ENCODE assay signal across 8 mouse cellular contexts in genomic region chr8:111625694-111626527, GRCm38 (mm10). TPM values are rescaled to one million over a fixed set of nuclear protein-coding genes. Genes with fewer than 3 reads are reported as not detected.
A peak's percentile ranks its signal among the peaks of the same experiment; 100 is the strongest.
DNase-seq lines count a peak whose midpoint lies in the region; ATAC-seq and TF ChIP-seq lines count a peak whose summit lies in the region.

No protein-coding gene starts in this region.

- 40% methylated on average over 6 of the region's 6 CpGs for WGBS in hindbrain, embryonic 14.5 days
- WGBS in hindbrain, embryonic 12.5 days, result 33% methylated on average over 6 of the region's 6 CpGs

- 0 out of 2 replicates have a peak, but pooled peaks cover 7% of the 10 kb centered on the region for H3K4me1 ChIP-seq in hindbrain, embryonic 14.5 days (replicated peaks; ENCODE audit: control insufficient read depth, insufficient read depth, low read length)
- peaks cover 9% of the 10 kb centered on the region for H3K4me1 ChIP-seq in hindbrain, embryonic 12.5 days

- DNase-seq in hindbrain, embryonic 14.5 days (ENCODE audit: low spot score), result peak; percentile 79
- DNase-seq in heart, adult 18-20 months, result peak; percentile 76 to 90
- peak in 1 of 2 experiments; percentile 72 for DNase-seq in layer of hippocampus, adult 2 months (ENCODE audit: low spot score in 2 of 2)
- peak; percentile 88 for DNase-seq in lung, postnatal 36 days
- peak; percentile 52 to 70 for DNase-seq in spleen, postnatal 36 days (ENCODE audit: low spot score in 2 of 2)

- TF ChIP-seq CTCF in layer of hippocampus, adult 2 months (conservative IDR thresholded peaks at IDR 0.05), result peak; percentile 91

- H3K9ac ChIP-seq in hindbrain, embryonic 14.5 days, result no peak overlapping the region
- no peak overlapping the region for H3K9ac ChIP-seq in hindbrain, embryonic 12.5 days

- H3K4me3 ChIP-seq in hindbrain, embryonic 14.5 days (replicated peaks; ENCODE audit: low read length), result no peak overlapping the region
- no peak overlapping the region for H3K4me3 ChIP-seq in hindbrain, embryonic 12.5 days
- H3K4me3 ChIP-seq in layer of hippocampus, adult 2 months, result no peak overlapping the region

- H3K36me3 ChIP-seq in hindbrain, embryonic 14.5 days (replicated peaks; ENCODE audit: control insufficient read depth, insufficient read depth), result peaks cover 35% of the 10 kb centered on the region
- H3K36me3 ChIP-seq in hindbrain, embryonic 12.5 days, result peaks cover 29% of the 10 kb centered on the region; the same call in 1 of the 2 replicates

- no peak for ATAC-seq in hindbrain, embryonic 14.5 days (ENCODE audit: low FRiP score)
- ATAC-seq in hindbrain, embryonic 12.5 days (ENCODE audit: low FRiP score), result no peak
- peak; percentile 59 for ATAC-seq in activated CD4-positive, CD25-positive, alpha-beta regulatory T cell, adult 4 months
- ATAC-seq in common myeloid progenitor, adult 5-6 weeks (replicated peaks; ENCODE audit: low read depth, poor library complexity, severe bottlenecking), result peak; percentile 57

- no peak overlapping the region for H3K4me2 ChIP-seq in hindbrain, embryonic 14.5 days (replicated peaks)
- H3K4me2 ChIP-seq in hindbrain, embryonic 12.5 days (replicated peaks), result no peak overlapping the region

- H3K9me3 ChIP-seq in hindbrain, embryonic 14.5 days (ENCODE audit: control insufficient read depth, low read length), result no peaks in the 10 kb centered on the region
- H3K9me3 ChIP-seq in hindbrain, embryonic 12.5 days (replicated peaks), result no peaks in the 10 kb centered on the region

- H3K27me3 ChIP-seq in hindbrain, embryonic 14.5 days (ENCODE audit: control insufficient read depth, insufficient read depth, low read length), result no peaks in the 10 kb centered on the region
- no peaks in the 10 kb centered on the region for H3K27me3 ChIP-seq in hindbrain, embryonic 12.5 days

- no peak overlapping the region for H3K27ac ChIP-seq in hindbrain, embryonic 14.5 days
- no peak overlapping the region for H3K27ac ChIP-seq in hindbrain, embryonic 12.5 days
- peak overlapping the region; percentile 51; the same call in 1 of the 2 replicates for H3K27ac ChIP-seq in layer of hippocampus, adult 2 months

RNA-seq across cellular contexts. Expression of gene Ldhd, which starts 4.3 kb away (rescaled TPM):
- 0.56 and 0.60 TPM in 2 replicates for polyA plus RNA-seq in hindbrain, embryonic 14.5 days (2014; fragmentation: Nextera tagmentation; extraction: Ambion mirVana)
- 0.29 and 0.50 TPM in 2 replicates for polyA plus RNA-seq in hindbrain, embryonic 12.5 days (2016; fragmentation: Nextera tagmentation; extraction: Ambion mirVana)
- 1 to 10 TPM in 1 of 2 experiments, under 1 TPM in 1; 0.18 to 1.2 TPM for polyA plus RNA-seq in activated CD4-positive, CD25-positive, alpha-beta regulatory T cell, adult 4 months (2017; shearing (Covaris generic))
- total RNA-seq in common myeloid progenitor, adult 5-6 weeks (2017), result 0.32 and 0.87 TPM in 2 replicates
- 10 to 100 TPM; 49.2 to 51.1 TPM for total RNA-seq in heart, adult 18-20 months (2021)
- 1 to 10 TPM; 6.8 to 7.8 TPM for total RNA-seq in layer of hippocampus, adult 2 months (2021)

RNA-seq across cellular contexts. Expression of gene Zfp1, which starts 17.3 kb away (rescaled TPM):
- 27.5 and 28.3 TPM in 2 replicates for polyA plus RNA-seq in hindbrain, embryonic 14.5 days (2014; fragmentation: Nextera tagmentation; extraction: Ambion mirVana)
- 24.8 and 26.2 TPM in 2 replicates for polyA plus RNA-seq in hindbrain, embryonic 12.5 days (2016; fragmentation: Nextera tagmentation; extraction: Ambion mirVana)
- 10 to 100 TPM; 28.1 to 33.1 TPM for polyA plus RNA-seq in activated CD4-positive, CD25-positive, alpha-beta regulatory T cell, adult 4 months (2017; shearing (Covaris generic))
- 9.8 and 13.0 TPM in 2 replicates for total RNA-seq in common myeloid progenitor, adult 5-6 weeks (2017)
- total RNA-seq in heart, adult 18-20 months (2021), result 1 to 10 TPM; 6.5 to 7.4 TPM
- total RNA-seq in layer of hippocampus, adult 2 months (2021), result 10 to 100 TPM; 24.0 to 25.1 TPM

Comparison
In these comparisons a context has a peak if more than half of its experiments do, and no peak if none do; other contexts are left out.
1. ATAC-seq: peak in activated CD4-positive, CD25-positive, alpha-beta regulatory T cell, adult 4 months (single experiment) and common myeloid progenitor, adult 5-6 weeks (single experiment); none in hindbrain, embryonic 14.5 days (single experiment) and hindbrain, embryonic 12.5 days (single experiment).
2. RNA of gene Ldhd, which starts 4.3 kb away (total RNA-seq): 49.2 to 51.1 TPM in heart, adult 18-20 months; 6.8 to 7.8 TPM in layer of hippocampus, adult 2 months and 0.32 to 0.87 TPM in common myeloid progenitor, adult 5-6 weeks; every median in the first group is over 4 times any median in the second.